Mouse (Mus musculus) kidney, adult 8-10 months (tissue): ENCODE measurements around the gene Mtrex.

Experiments used
- DNase-seq, 2 experiments: peaks; one replicate each; pipeline ENCODE4 v3.0.0; 2022

The Mtrex gene

DNA sequence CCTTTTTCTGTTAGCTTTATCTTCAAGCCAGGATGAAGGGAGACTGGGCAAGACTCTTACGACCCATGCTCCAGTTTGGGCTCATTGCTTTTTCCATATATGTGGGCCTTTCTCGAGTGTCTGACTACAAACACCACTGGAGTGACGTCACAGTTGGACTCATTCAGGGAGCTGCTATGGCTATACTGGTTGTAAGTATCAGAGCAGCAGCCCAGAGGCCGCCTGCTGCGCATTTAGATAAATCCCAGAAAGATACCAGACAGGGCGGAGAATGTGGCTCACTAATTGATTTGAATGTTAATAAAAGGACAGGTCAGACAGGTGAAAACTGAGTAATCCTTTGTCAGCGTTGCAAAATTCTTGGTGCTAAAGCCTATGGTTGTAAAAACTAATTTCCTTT is 60.4 kb downstream of the Mtrex start:
- no peak for DNase-seq

- no peak for DNase-seq
Measured at GRCm38 (mm10) chr13:112862978-112863677, 64.1 kb downstream of the Mtrex start.

DNA sequence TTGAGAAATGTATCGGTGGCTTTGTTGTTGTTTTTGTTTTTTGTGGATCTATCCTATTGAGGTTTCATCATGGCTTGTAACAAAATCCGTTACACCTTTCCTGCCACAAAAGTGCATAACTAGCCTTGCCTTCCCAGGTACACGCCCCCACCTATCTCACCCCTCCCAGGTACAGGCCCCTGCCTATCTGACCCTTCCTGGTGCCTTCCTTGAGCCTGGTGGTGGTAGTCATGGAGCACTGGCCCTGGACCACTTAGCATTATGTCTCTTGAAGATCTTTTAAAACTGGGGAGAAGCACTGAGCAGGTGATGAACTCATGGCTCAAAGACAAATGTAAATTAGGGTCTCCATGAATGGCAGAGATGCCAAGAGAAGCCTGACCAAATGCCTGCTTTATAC is 64.9 kb downstream of the Mtrex start:
- DNase-seq = no peak

- DNase-seq = peak; percentile 52 to 71
Measured at GRCm38 (mm10) chr13:112861825-112862306, 65.3 kb downstream of the Mtrex start.

GRCm38 (mm10) chr13:112860911-112861310 is 66.3 kb downstream of the Mtrex start:
- DNase-seq = no peak

DNA sequence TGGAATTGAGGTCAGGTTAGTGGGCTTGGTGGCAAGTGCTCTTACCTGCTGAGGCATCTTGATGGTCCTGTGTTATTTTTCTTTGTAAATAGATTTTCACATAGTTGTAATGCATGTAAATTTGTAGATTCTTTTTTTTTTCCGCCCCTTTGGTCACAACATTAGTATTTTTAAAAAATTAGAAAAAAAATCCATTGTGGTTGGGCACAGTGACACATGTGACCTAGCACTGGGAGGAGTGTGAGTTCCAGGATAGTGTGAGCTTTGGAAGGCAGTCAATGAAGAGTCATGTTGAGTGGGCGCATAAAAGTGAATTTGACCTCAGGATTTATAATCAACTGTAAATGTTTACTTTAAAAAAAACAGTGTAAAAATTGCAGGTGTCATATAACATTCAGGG is 66.8 kb downstream of the Mtrex start:
- no peak for DNase-seq

DNA sequence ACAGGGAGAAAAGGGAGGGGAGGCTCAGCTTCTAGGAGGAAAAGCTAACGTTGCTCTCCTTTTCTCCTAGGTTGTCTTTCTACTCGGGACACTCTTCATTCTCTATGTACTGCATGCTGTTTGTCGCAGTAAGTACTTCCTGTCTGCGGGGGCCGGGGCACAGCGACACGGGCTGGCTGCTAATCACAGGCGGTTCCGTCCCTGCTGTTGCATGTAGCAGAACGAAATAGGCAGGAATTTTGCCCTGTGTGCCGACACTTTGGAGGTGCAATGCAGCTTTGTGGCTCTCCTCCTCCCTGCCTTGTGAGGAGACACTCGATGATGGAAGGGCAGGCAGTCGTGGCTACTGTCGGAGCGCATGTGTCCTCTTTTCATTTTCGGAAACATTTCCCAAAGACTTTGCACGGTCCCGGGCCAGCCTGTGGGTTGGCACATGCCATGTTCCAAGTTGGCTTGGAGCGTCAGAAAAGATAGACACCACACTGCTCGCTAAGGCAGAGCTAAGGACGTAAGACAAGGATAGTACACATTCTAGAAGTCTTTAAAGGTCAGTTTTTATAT is 67.5 kb downstream of the Mtrex start:
- no peak for DNase-seq

DNA sequence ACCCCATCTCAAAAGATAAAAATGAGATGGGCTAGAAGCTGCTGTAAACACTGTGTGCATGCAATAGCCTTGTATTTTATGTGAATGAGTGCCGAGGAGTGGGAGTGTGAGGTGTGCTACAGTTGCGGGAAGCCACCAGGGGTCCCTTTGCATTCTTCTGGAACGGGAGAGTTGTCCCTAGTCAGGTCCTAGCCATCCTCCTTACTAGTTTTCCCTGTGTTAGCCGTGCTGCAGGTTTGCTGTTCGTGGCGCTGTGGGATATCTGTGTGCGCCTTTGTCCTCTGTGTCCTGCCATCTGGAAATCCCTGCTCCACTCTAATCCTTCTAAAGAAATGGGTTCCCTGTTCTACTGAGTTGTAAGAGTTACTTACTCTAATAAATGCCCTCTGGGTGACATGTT is 69.3 kb downstream of the Mtrex start:
- DNase-seq = no peak

- DNase-seq = no peak
Measured at GRCm38 (mm10) chr13:112854402-112854801, 72.8 kb downstream of the Mtrex start.

DNA sequence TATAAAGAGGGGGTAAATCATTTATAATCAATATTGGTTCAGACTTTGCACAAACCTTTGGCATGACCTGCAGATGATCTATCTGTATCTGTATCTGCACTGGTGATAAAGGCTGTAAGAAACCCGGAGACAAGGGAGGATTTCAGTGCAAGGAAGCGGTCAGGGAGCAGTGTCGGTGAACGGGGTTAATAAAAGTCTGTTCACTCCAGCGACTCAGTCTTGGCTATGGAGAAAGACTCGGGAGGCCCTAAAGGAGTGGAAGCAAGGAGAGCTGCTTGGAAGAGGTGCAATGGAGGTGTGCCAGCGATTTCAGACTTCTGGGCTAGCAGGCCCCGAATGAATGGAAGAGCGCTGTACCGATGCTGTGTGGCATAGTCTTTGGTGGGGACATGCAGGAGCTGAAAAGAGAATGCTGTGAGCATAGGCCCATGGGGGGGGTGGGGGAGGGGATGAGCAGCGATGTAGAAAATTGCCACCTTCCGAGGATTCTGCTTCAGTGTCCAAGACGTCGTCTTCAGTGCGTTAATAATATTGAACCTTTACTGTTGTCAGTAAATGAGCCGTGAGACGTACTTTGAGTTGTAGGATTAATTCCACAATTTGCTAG is 73.4 kb downstream of the Mtrex start:
- DNase-seq = no peak

- no peak for DNase-seq
Measured at GRCm38 (mm10) chr13:112845931-112846330, 81.3 kb downstream of the Mtrex start.

- no peak for DNase-seq
Measured at GRCm38 (mm10) chr13:112840241-112841087, 86.7 kb downstream of the Mtrex start.

DNA sequence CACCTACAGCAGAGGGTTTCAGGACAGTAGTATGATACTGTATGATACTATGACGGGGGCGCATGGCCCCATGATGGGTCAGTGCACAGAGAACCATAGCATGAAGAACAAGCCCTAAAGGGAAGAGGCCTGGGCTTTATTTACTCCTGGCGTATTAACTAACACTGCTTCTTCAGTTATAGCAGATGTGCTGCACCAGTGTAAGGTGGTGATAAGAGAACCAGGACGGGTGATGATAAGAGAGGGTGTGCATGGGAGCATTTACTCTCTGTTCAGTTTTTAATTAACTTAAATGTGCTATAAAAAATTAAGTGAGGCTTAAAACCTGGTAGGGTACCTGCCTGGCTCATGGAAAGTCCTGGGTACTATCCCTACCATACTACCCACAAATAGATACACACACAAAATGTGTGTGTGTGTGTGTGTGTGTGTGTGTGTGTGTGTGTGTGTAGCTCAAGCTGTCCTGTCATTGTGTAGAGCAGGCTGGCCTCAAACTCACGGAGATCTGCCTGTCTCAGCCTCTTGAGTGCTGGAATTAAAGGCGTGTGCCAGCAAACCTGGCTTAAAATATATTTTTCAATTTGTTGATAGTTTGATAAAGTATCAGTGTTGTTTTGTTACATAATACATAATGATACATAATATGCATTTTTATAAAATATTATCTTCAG is 88.5 kb downstream of the Mtrex start:
- DNase-seq = no peak

GRCm38 (mm10) chr13:112837621-112838155 is 89.5 kb downstream of the Mtrex start:
- no peak for DNase-seq

GRCm38 (mm10) chr13:112836951-112837350 is 90.2 kb downstream of the Mtrex start:
- no peak for DNase-seq

DNA sequence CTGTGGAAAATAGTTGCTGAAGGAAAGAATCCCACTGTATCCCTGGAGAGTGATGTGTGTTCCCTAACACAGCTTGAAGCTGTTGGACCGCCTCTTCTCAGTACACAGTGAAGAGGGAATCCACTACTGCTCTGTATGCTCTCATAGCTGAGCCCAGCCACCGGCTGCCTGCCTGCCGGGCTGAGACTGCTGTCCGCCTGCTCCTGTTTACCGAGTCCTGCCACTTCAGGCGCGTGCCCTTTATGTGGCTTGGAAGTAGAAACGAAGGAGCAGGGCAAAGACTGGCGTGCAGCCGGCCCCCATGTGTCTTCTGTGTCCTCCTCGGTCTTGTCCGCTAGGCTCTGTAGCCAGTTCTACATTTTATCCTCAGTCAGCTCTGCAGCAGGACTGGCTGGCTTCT is 92.1 kb downstream of the Mtrex start:
- no peak for DNase-seq

GRCm38 (mm10) chr13:112833895-112834263 is 93.3 kb downstream of the Mtrex start:
- no peak for DNase-seq

DNA sequence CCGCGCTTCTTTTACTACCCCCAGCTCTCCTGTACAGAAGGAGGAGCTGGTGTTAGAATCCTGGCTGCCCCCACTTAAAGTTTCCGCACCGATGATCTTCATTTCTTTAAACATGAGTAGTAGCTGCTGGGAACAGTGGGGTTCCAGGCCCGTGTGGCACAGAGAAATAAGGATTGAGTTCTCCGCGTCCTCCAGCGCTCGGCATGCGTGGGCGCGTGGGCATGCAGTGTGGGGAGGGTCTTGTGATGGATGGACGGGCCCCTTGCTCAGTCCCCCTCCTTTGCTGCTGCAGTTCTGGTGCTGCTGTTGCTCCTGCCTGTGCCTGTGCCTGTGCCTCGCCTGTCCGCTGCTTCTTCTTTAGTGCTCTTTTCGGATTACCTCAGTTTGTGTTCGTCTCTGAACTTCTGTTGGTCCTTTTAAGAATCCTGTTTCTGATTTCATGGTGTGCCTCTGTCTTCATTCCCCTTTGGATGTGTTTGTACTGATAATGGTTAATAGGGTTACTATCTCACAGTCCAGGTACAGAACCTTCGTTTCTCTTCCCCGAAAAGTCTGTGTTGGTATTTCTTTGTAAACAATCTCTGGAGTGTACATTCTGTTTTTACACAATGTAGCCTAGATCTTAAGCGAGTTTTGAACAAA is 93.8 kb downstream of the Mtrex start:
- DNase-seq = no peak

DNA sequence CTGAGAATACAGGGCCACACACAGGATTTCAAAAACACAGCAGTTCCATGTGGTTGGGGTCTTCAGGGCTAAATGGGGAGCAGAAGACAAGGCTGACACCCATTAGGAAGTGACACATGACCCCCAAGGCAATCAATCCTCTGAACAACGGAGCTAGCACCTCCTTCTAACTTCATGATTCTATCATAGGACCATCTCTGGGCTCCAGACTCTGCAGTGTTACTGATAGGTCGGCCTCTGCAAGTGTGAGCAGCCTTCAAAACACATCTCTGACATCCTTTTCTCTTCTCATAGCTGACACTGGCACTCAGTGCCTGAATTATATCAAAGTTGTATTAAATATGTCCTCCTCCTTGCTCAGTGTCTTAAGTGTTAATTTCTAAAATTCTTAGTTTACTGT is 94.6 kb downstream of the Mtrex start:
- no peak for DNase-seq

DNA sequence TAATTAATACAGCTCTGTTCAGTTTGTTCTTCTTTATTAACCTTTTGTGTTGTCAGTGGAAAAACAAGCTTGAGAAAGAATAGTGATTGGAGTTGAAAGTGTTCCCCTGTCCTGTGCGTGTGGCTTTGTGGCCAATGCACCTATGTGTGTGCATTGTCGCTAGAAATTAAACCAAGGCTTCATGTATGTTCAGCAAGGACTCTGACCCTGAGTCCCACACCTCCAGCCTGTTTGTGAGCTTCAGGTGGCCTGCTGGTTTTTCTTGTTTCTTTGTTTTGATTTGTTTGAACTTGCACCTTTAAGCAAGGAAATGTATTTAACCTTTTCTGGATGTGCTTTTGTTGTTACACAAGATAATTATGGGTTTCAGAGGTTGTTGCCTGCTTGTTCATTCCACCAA is 97.6 kb downstream of the Mtrex start:
- DNase-seq = no peak

GRCm38 (mm10) chr13:112825479-112825878 is 101.7 kb downstream of the Mtrex start:
- DNase-seq = no peak
